Mouse (Mus musculus) Patski (cell line): ENCODE measurements at regions not wholly inside any gene's neighbourhood (a gene's known extent, or its start where the extent isn't known, plus 50 kb on each side); places are given as distances from the start of the nearest gene placed in this dataset.

Experiments used
- ATAC-seq: fragments of 100-300 bp; one replicate; pipeline ENCODE4 v1.8.0; 2021
- CTCF ChIA-PET: fragments of 350-600 bp; sonication (Branson Sonifier 250); formaldehyde crosslinking; loops from one replicate; lab custom pipeline; 2022; ENCODE audit warnings: inconsistent platforms; lab: Charles Lee
- POLR2A ChIA-PET: fragments of 350-600 bp; sonication (Branson Sonifier 250); formaldehyde crosslinking; loops from one replicate; lab custom pipeline; 2022; ENCODE audit warnings: antibody characterized with exemption, inconsistent platforms; lab: Charles Lee
- DNase-seq: peaks from one replicate; pipeline ENCODE4 v3.0.0-alpha.2; 2011; ENCODE audit warnings: low read depth, low spot score
- H3K27me3 ChIP-seq: fragments of 371-371 bp; one replicate; pipeline ENCODE4 v1.5.1; 2021
- CTCF ChIP-seq: fragments of 100-300 bp; IDR thresholded peaks from one replicate; pipeline ENCODE4 v1.5.1; 2021
- in situ Hi-C: fragments of 300-500 bp; cut with MboI; formaldehyde crosslinking; loops from 3 replicates; pipeline ENCODE4 v1.11.1; 2018; ENCODE audit warnings: low pct_unique_long_range_greater_than_20kb, mixed read lengths

DNA sequence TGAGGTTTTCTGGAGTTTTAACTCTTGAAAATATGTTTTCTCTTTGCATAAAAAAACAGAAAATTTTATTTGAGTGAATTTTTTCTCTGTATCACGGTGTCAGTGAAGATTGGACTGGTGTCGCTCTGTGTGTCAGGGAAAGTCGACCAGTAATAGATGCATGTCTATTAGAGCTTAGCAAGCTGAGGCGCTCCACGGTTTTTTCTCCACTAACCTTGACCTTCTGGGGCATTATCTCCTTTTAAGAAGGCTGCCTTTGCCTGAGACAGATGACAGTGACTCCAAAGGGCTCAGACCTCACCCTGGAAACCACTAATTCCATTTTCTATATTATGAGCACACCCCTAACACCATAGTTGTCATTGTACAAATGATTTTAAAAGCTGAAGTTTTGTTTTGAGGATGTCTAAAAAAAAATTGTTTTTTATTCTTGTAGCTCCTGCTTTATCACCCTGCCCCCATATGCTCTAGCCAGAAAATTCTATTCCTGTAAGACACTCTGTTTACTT is 561.8 kb downstream of the Gm43517 start:
- ChIA-PET CTCF (interaction anchor here (1.0 kb wide), 1 partner anchor 9 kb away, joined by 3 read pairs; no protein-coding TSS in a partner anchor), POLR2A (no interaction called here)
- in situ Hi-C loops = no loop called here
- ATAC-seq (no peak), DNase-seq (no peak)
- peaks cover 18% of the 10 kb centered on the region for H3K27me3 ChIP-seq
- no peak for TF ChIP-seq CTCF

GRCm38 (mm10) chr12:49950986-49951385 is 566.0 kb downstream of the Gm43517 start:
- ATAC-seq (no peak), DNase-seq (no peak)
- in situ Hi-C loops = no loop called here
- no peak for TF ChIP-seq CTCF
- CTCF ChIA-PET = no interaction called here
- H3K27me3 ChIP-seq = peaks cover 13% of the 10 kb centered on the region
- POLR2A ChIA-PET = no interaction called here

DNA sequence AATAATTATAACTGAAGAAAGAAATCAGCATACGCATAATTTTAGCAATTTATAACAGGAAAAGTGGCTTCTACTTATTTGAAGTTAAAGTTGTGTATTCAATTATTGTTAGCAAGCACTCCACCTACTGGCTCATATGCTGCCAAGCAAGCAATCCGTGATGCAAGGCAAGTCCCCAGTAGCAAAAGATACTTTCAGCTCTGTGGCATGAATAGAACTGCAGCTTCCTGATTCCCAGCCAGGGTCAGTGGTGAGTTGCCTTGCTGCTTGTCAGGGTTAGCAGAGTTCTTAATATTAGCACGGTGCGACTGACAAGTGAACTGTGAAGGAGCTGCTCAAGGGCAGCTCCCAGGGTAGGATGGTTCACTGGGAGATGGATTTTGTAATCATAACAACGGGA is 566.8 kb downstream of the Gm43517 start:
- H3K27me3 ChIP-seq = peaks cover 13% of the 10 kb centered on the region
- in situ Hi-C loops = no loop called here
- CTCF ChIA-PET = interaction anchor here (0.7 kb wide), 1 partner anchor 31 kb away, joined by 3 read pairs; no protein-coding TSS in a partner anchor
- peak; percentile 32 for TF ChIP-seq CTCF
- ATAC-seq = no peak
- POLR2A ChIA-PET = no interaction called here
- no peak for DNase-seq

GRCm38 (mm10) chr12:49968072-49968471 is 583.1 kb downstream of the Gm43517 start:
- in situ Hi-C loops = no loop called here
- DNase-seq = no peak
- no peak for TF ChIP-seq CTCF
- ChIA-PET CTCF (no interaction called here), POLR2A (interaction anchor here (0.7 kb wide), 1 partner anchor 62 kb away, joined by 3 read pairs; no protein-coding TSS in a partner anchor)
- ATAC-seq = no peak
- no peaks in the 10 kb centered on the region for H3K27me3 ChIP-seq

DNA sequence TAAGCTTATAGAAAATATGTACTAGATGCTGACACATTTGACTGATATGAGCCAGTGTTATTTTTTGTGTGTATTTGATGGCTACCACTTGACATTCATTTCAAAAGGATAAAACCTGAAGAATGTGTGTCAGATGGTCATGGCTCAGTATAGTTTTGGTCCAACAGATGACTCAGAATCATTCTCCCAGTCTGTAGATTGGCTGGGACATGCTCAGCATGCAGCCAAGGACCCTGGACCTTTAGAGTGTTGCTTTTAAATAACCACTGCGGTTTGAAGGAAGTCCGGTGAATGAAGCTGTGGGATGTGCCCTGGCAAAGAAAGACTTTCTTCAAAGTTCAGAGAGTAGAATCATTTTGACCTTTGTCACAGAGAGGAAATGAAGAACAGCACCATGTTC is 584.6 kb downstream of the Gm43517 start:
- ChIA-PET POLR2A (no interaction called here), CTCF (no interaction called here)
- no peak for DNase-seq
- no peaks in the 10 kb centered on the region for H3K27me3 ChIP-seq
- TF ChIP-seq CTCF = no peak
- in situ Hi-C loops = no loop called here
- ATAC-seq = no peak

DNA sequence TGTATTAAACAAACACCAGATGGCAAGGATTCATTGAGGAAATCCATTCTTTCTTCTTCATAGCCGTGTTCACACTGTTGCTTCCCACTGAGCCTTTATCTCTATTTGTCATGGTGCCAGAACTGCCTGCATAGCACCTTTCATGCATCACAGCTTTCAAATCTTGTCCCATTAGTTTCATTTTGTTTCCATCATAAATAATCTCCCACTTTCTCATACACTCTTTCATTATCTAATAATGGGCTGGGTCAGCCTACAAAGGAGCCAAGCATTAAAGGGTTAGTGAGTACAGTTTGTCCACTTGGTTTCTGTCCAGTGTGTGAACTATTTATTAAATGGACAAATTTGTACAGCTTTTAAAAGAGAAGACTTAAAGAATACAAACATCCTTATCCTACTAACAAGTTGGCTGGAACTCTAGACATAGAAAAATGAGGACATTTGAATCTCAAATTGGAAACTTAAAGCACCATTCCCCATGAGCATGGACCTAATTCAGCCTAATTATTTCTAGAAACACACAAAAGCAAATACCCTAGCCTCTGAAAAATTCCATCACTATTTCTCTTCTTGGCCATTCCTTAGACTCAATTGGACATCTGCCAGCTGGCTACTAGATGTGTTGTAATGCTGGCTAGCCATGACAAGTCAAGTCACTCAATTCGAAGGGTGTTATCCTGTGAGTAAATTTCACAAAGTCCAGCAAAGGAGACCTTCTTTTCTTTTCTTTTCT is 589.8 kb downstream of the Gm43517 start:
- CTCF ChIA-PET = no interaction called here
- in situ Hi-C loops = no loop called here
- no peak for TF ChIP-seq CTCF
- DNase-seq (no peak), ATAC-seq (no peak)
- POLR2A ChIA-PET = no interaction called here
- no peaks in the 10 kb centered on the region for H3K27me3 ChIP-seq

DNA sequence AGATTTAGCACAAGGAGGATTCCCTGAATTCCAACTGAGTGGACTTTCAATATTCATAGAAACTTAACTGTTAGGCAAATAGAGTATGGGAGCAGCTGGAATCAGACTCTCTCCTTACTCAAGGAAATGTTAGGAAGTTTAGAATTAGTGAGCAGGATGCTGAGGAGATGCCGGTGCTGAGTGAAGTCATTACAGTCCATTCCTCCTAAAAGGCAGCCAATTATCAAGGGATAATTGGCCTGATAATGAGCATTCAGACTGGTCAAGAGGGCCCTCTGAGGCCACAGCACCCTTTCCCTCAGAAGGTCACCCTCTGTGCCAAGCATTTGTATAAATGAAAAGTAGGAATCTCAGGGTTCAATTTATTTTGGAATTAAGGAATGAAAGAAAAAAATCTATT is 590.6 kb downstream of the Gm43517 start:
- ChIA-PET CTCF (no interaction called here), POLR2A (no interaction called here)
- ATAC-seq = no peak
- no peaks in the 10 kb centered on the region for H3K27me3 ChIP-seq
- in situ Hi-C loops = no loop called here
- DNase-seq = no peak
- TF ChIP-seq CTCF = no peak

DNA sequence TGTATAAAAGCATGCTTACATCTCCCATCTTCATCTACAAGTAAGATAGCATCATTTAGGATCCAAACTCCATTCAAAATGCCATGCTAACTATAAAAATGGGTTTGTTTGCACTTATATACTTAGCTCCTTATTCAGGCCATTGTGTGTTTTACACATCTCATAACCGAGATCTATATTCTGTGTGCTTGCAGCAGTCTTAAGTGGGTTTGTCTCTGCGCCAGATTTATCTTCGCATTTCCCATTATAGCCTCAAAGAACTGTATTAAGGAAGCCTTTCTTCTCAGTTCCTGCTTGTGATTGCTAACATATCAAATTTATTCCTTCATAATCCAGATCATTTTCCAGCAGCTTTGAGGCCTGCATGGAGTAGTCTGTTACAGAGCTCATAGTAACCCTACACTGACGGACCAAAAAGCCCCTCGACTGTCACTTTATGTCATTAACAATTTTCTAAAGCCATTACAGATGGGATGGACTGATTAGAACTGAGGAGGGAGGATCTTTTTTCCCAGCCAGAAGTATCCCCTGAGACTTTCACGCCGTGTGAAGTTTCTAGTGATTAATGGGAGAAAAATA is 607.6 kb downstream of the Gm43517 start:
- ChIA-PET POLR2A (no interaction called here), CTCF (no interaction called here)
- ATAC-seq (no peak), DNase-seq (no peak)
- in situ Hi-C loops = no loop called here
- no peak for TF ChIP-seq CTCF
- H3K27me3 ChIP-seq = no peaks in the 10 kb centered on the region

DNA sequence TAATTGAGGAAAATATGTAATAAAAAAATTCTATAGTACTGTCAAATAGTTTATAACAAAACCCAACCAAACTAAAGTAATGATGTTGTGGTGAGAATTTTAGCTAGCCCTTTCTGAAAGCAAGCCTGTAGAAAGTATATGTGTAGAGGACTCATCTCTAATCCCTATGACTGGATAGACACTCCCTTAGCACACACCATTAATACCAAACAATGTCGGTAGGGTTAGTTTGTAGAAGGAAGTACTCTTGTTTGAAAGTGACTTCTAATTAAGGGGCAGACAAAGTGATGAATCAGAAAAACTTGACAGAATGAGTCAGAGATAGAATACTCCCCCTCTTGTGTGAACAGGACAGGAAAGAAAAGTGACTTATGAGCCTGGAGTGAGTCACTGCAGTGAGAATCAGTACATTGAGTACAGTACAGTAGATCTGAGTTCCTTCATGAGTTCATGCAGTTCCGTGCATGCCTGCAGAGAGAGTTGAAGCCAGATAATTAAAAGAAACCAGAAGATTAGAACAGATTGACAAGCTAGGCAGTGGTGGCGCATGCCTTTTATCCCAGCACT is 610.0 kb downstream of the Prkd1 start:
- peak; percentile 26 for ATAC-seq
- POLR2A ChIA-PET = no interaction called here
- TF ChIP-seq CTCF = no peak
- in situ Hi-C loops = no loop called here
- CTCF ChIA-PET = no interaction called here
- DNase-seq = no peak
- no peaks in the 10 kb centered on the region for H3K27me3 ChIP-seq

DNA sequence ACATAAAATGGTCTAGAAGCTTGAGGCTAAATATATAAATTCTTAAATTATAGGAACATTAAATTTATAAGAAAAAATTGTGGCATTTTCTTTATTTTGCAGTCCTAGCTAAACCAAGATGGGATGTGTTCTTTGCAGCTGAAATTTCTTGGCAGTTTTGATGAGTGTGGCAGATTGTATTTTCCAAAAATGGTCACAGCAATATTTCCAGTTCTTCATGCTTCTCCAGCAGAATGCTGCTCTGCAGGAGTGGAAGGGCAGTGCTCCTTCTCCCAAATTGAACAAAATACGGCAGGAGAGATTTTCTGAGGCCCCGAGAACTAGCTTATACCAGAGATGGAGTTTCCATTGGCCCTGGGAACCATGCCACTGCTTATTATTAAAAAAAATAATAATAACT is 587.6 kb downstream of the Prkd1 start:
- no peak for TF ChIP-seq CTCF
- no peaks in the 10 kb centered on the region for H3K27me3 ChIP-seq
- DNase-seq = no peak
- POLR2A ChIA-PET = no interaction called here
- CTCF ChIA-PET = no interaction called here
- ATAC-seq = no peak
- in situ Hi-C loops = no loop called here

- no peak for ATAC-seq
- TF ChIP-seq CTCF = no peak
- DNase-seq = no peak
- POLR2A ChIA-PET = no interaction called here
- in situ Hi-C loops = no loop called here
- CTCF ChIA-PET = no interaction called here
- no peaks in the 10 kb centered on the region for H3K27me3 ChIP-seq
These were observed 582.5 kb downstream of the Prkd1 start for GRCm38 (mm10) chr12:50066394-50066793.
